Mouse (Mus musculus) B cell, adult 62 days (primary cell): Measurements from ENCODE around the gene Bcl7c. TPM values are rescaled to one million over a fixed set of nuclear protein-coding genes. Genes with fewer than 3 reads are reported as not detected.

Experiments used
- total RNA-seq: library from RNA; stranded (reverse); gene quantifications from 4 replicates; pipeline ENCODE4 v1.2.4, GENCODE M21; 2023

Gene Bcl7c
- 63.0 to 68.4 TPM (median 63.8 TPM) in 4 replicates for total RNA-seq

DNA sequence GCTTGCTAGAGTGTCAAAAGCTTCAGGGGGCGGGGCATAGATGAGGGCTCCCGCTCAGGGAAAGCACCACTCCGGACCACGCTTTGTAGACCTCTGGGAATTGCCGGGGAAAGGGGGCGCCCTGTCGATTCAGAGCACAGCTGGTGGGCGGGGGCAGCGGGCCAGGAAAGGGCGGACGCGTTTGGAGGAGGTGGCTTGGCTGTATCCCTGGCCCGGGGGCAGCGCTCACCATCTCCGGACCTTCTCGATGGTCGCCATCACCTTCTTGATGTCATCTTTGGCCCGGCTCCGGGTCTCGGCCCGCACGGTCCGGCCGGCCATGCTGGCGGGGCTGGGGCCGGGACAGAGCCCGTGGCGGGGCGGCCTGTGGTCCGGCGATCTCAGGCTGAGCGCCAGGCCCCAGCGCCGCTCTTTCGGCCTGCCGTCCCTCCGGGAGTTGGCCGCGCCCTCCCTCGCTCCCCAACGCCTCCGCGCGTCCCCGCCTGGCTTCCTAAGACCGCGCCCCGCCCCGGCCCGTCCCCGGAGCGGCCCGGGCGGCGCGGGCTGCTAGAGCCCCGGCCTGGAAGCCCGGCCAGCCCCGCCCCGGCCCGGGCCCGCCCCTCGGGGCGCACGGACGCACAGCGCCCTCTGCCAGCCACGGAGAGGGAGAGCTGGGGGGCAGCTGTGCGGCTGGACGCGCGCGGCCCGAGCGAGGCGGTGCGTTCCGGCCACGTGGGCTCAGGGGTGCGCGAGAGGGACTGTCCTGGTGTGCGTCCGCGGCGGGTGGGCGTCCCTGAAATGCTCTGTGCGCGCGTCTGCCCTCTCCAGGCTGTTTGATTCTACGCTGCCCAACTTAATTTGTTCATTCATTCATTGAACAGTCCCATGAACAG is at the start of gene Bcl7c:
Gene Bcl7c (minus strand): TSS at position 727 of the 872 bp plus-strand sequence.

DNA sequence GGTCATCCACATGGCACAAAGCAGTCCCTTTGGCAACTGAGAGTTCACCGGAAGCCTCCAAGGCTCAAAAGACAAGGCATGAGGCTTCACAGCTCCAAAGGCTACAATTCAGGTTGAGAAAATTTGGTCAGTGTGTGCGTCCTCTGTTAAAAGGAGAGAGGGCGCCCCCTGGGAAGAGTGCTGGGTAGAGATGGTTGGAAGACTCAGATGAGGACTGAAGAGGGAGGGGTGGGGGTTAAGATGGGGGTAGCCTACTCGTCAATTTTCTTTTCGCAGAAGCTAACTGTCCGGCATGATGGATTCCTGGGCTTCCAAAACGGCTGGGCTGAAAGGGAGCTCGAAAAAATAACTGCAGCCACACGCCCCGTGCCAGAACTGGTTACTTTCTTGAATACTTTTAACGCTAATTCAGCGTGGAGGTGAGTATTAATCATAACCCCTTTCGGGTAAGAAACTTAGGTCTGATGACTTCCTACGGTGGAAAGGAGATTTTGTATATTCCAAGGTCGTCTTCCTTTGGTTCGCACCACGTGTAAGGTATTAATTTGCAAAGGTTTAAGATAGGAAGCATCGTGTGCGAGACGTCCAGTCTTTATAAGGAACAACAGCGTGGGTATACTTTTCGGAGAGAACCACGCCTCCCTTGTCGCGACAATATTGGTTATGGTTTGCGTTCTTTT is 35.8 kb upstream of the Bcl7c start, which contains the start of gene Fbxl19:
Gene Fbxl19 (plus strand): TSS at position 178 of the 680 bp plus-strand sequence.

DNA sequence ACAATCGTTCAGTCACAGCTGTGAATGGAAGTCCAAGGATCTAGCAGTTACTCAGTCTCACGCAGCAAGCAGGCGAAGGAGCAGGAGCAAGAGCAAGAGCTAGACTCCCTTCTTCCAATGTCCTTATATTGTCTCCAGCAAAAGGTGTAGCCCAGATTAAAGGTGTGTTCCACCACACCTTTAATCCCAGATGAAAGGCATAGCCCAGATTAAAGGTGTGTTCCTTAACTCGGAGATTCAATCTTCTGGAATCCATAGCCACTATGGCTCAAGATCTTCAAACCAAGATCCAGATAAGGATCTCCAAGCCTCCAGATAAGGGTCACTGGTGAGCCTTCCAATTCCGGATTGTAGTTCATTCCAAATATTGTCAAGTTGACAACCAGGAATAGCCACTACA is 23.3 kb upstream of the Bcl7c start, which contains the start of gene Ctf2:
Gene Ctf2 (minus strand): TSS at position 101 of the 400 bp plus-strand sequence.

DNA sequence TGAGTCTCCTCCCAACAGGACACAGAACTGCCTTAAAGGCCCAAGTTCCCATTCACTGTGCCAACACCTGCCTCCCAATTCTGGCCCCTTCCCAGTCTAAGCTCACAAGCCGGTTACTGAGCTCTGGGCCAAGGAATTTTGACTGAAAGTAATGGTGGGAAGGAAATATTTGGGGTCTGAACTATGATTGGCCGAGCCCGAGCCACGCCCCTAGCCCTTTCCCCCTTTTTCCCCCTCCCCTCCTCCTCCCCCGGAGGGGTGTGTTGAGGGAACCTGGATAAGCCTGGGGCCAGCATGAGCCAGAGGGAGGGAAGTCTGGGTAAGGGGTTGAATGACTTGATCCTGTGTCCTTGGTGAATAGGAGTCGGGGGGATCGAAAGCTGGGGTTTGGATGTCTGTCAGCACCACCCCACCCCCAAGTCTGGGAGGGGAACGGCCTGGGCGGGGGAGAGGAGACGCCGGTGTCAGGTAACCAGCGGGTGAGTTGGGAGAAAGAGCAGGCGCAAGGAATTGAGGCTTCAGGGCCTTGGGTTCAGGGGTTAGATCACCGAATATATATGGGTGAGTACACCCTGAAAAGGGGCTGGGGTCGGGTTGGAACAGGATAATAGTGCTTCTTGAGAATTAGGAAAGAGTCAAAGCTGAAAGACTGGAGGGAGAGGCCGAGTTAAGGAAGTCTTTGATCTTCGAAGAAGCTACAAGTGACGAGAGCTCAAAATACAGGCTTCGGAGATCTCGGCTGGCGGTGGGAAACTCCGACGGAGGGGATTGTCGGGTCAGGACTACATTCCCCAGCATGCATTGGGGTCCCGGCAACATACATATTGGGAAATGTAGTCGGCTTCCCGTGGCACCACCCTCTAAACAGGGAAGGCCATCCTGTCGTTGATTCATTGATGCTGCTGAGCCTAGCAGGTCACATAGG is 4.0 kb upstream of the Bcl7c start, which contains the start of gene Ctf1:
Gene Ctf1 (plus strand): TSS at position 276 of the 925 bp plus-strand sequence.

DNA sequence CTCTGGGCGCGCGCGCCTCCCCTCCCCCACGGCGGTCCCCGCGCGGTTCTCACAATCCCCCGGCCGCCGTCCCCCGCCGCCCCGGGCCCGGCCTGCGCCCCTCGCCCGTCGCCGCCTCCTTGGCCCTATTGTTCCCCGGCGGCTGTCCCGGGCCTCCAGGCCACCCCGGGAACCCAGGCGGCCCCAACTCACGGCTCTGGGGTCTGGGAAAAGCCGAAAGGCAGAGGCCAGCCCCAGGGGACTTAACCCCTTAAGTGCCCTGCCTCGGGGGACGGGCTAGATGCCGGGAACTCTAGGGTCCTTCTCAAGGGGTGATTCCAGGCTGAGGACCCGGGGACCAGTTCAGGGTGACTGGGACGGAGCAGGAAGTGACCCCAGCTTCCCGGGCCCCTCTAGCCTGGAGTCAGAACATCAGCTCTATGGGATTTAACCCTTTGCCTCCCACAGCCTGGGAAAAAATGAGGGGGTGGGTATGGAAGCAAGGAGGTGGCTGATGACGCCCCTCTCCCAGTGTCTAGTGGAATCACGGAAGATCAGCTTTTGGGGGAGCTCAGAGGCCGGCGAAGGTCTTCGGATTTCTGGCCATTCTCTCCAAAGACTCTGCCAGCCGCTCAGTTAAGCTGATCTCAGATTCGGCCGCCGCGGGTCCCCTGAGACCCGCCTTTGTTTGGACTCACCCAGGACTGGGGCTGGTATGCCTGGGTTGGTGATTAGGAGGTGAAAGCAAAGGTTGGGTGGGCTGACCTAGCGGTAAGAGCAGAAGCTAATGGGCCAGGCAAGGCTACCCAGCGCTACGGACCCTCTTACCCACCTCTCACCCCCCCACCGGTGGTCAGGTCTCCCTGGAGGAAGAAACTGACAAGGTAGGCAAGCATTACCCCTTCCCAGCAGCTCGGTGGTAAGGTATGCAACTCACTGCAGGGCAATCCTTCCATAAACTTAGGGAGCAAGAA is 93.6 kb downstream of the Bcl7c start, which contains the start of gene Zfp629:
Gene Zfp629 (minus strand): TSS at position 907 of the 953 bp plus-strand sequence.

Other genes with a start within 250 kb of the Bcl7c start
- 136 to 150 TPM (median 139 TPM) in 4 replicates for gene Prr14, start 249.3 kb downstream of the Bcl7c start, total RNA-seq
- gene Fbrs, start 229.7 kb downstream of the Bcl7c start, total RNA-seq, result 294 to 330 TPM (median 310 TPM) in 4 replicates
- gene Srcap, start 196.9 kb downstream of the Bcl7c start, total RNA-seq, result 220 to 229 TPM (median 223 TPM) in 4 replicates
- gene Gm42715, start 189.3 kb downstream of the Bcl7c start, total RNA-seq, result 45.9 to 50.2 TPM (median 48.5 TPM) in 4 replicates
- 8.3 TPM in 1 of 4 replicates, not detected in the others for gene Tmem265, start 147.5 kb downstream of the Bcl7c start, total RNA-seq
- gene Phkg2, start 135.6 kb downstream of the Bcl7c start, total RNA-seq, result 119 to 136 TPM (median 126 TPM) in 4 replicates
- gene Ccdc189, start 120.3 kb downstream of the Bcl7c start, total RNA-seq, result 0.38 to 1.5 TPM (median 0.60 TPM) in 4 replicates
- 148 to 154 TPM (median 150 TPM) in 4 replicates for gene Rnf40, start 120.2 kb downstream of the Bcl7c start, total RNA-seq
- 3.0 to 5.8 TPM (median 3.5 TPM) in 4 replicates for gene Zfp629, start 93.1 kb downstream of the Bcl7c start, total RNA-seq
- gene Ctf1, start 3.8 kb upstream of the Bcl7c start, total RNA-seq, result not detected in 4 replicates
- not detected in 4 replicates for gene Ctf2, start 23.2 kb upstream of the Bcl7c start, total RNA-seq
- 14.7 to 17.9 TPM (median 15.5 TPM) in 4 replicates for gene Fbxl19, start 35.6 kb upstream of the Bcl7c start, total RNA-seq
- gene Orai3, start 60.9 kb upstream of the Bcl7c start, total RNA-seq, result 28.6 to 34.8 TPM (median 29.6 TPM) in 4 replicates
- 73.7 to 86.9 TPM (median 79.4 TPM) in 4 replicates for gene Setd1a, start 67.7 kb upstream of the Bcl7c start, total RNA-seq
- 1.5 to 2.4 TPM in 2 of 4 replicates, not detected in the others for gene Gm49388, start 76.7 kb upstream of the Bcl7c start, total RNA-seq
- gene Hsd3b7, start 91.7 kb upstream of the Bcl7c start, total RNA-seq, result 1.7 to 3.7 TPM (median 3.2 TPM) in 4 replicates
- gene Stx4a, start 115.4 kb upstream of the Bcl7c start, total RNA-seq, result 121 to 153 TPM (median 133 TPM) in 4 replicates
- not detected in 4 replicates for gene Stx1b, start 115.6 kb upstream of the Bcl7c start, total RNA-seq
- 91.0 to 95.6 TPM (median 92.9 TPM) in 4 replicates for gene Zfp646, start 167.3 kb upstream of the Bcl7c start, total RNA-seq
- 13.9 to 14.9 TPM (median 14.4 TPM) in 4 replicates for gene Zfp668, start 167.9 kb upstream of the Bcl7c start, total RNA-seq
- 0.35 to 0.45 TPM (median 0.40 TPM) in 4 replicates for gene Prss53, start 182.0 kb upstream of the Bcl7c start, total RNA-seq
- not detected in 4 replicates for gene Gm21974, start 186.5 kb upstream of the Bcl7c start, total RNA-seq
- 15.5 to 22.2 TPM (median 17.5 TPM) in 4 replicates for gene Vkorc1, start 186.7 kb upstream of the Bcl7c start, total RNA-seq
- gene Bckdk, start 195.1 kb upstream of the Bcl7c start, total RNA-seq, result 30.2 to 34.8 TPM (median 32.9 TPM) in 4 replicates
- 43.2 to 49.2 TPM (median 46.0 TPM) in 4 replicates for gene Kat8, start 203.6 kb upstream of the Bcl7c start, total RNA-seq
- gene Prss8, start 221.2 kb upstream of the Bcl7c start, total RNA-seq, result not detected in 4 replicates
- gene Prss36, start 237.8 kb upstream of the Bcl7c start, total RNA-seq, result 2.5 to 3.3 TPM (median 2.8 TPM) in 4 replicates